Mouse (Mus musculus) limb, embryonic 11.5 days (tissue): ENCODE data around the gene Dido1. TPM values are rescaled to one million over a fixed set of nuclear protein-coding genes. Genes with fewer than 3 reads are reported as not detected.

Experiments
- ATAC-seq: fragments of 200-750 bp; cut with Nextera tagmentation; 2 replicates; pipeline ENCODE4 v1.8.0; 2017; ENCODE audit warnings: low read depth; ENCODE audit not compliant: insufficient number of reproducible peaks, low FRiP score, low TSS enrichment
- DNase-seq: peaks from one replicate; pipeline ENCODE4 v3.0.0-alpha.2; 2015; ENCODE audit warnings: low spot score
- H3K27ac ChIP-seq: fragments of 300-500 bp; sonication (generic); replicated peaks from 2 replicates; pipeline ENCODE4 v1.5.1; 2014; ENCODE audit warnings: low read depth, mild to moderate bottlenecking, low read length
- H3K27me3 ChIP-seq: fragments of 300-500 bp; sonication (generic); 2 replicates; pipeline ENCODE4 v1.6.1; 2014; ENCODE audit warnings: mild to moderate bottlenecking, low read length, mixed read lengths; ENCODE audit not compliant: control insufficient read depth, insufficient read depth
- H3K36me3 ChIP-seq: fragments of 300-500 bp; sonication (generic); 2 replicates; pipeline ENCODE4 v1.6.1; 2014; ENCODE audit warnings: mild to moderate bottlenecking, low read length, moderate library complexity, mixed read lengths; ENCODE audit not compliant: control insufficient read depth, insufficient read depth
- H3K4me1 ChIP-seq: fragments of 300-500 bp; sonication (generic); 2 replicates; pipeline ENCODE4 v1.6.1; 2014; ENCODE audit warnings: low read length, mixed read lengths; ENCODE audit not compliant: control insufficient read depth, insufficient read depth
- H3K4me2 ChIP-seq: fragments of 300-500 bp; sonication (generic); 2 replicates; pipeline ENCODE4 v1.6.1; 2014; ENCODE audit warnings: low read depth, mild to moderate bottlenecking, moderate library complexity; ENCODE audit not compliant: severe bottlenecking
- H3K4me3 ChIP-seq: fragments of 300-500 bp; sonication (generic); 2 replicates; pipeline ENCODE4 v1.5.1; 2014; ENCODE audit warnings: low read depth, low read length
- H3K9ac ChIP-seq: fragments of 300-500 bp; sonication (generic); 2 replicates; pipeline ENCODE4 v1.6.1; 2014; ENCODE audit warnings: mild to moderate bottlenecking, low read length
- H3K9me3 ChIP-seq: fragments of 300-500 bp; sonication (generic); 2 replicates; pipeline ENCODE4 v1.6.1; 2016; ENCODE audit warnings: low read length; ENCODE audit not compliant: control insufficient read depth
- WGBS: fragments of 180-500 bp; shearing (Covaris S2); extraction: QIAGEN DNeasy Blood & Tissue Kit; methylation state at CpG from one replicate; pipeline ENCODE4 v1.1.7; 2014; 5-methylcytosine and 5-hydroxymethylcytosine counted together
- polyA plus RNA-seq: library from polyadenylated mRNA; unstranded; fragments of >200 nt; fragmentation: Nextera tagmentation; extraction: Ambion mirVana; gene quantifications from 2 replicates; pipeline ENCODE4 v1.2.1, GENCODE M21; 2014

The Dido1 gene
- polyA plus RNA-seq, 1 experiment from 2014 or later, result 30.0 TPM

DNA sequence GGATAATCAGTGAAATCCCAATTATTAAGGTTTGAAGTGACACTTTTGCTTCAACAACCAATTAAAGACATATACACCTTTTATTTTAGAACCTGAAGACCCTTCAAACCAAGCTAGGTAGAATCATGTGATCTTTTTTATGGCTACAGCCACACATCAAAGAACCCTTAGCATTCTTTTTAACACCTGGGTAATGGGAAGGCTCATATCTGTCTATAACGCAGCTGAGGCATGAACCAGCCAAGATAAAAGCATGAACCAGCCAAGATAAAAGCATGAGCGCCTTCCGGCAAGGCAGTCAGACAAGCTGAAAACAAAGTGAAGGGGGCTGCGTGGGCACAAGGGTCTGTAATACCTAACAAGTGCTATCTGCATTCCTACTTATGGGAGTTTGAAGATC lies 25.8 kb downstream of the Dido1 start:
- Histone ChIP-seq H3K9me3 (no peaks in the 10 kb centered on the region), H3K9ac (no peak overlapping the region), H3K27me3 (no peaks in the 10 kb centered on the region), H3K4me2 (no peak overlapping the region), H3K4me1 (no peaks in the 10 kb centered on the region), H3K4me3 (no peak overlapping the region), H3K27ac (no peak overlapping the region), H3K36me3 (peaks cover 27% of the 10 kb centered on the region)
- no peak for DNase-seq
- WGBS, result 91% methylated on average over 4 of the region's 4 CpGs
- ATAC-seq, result no peak

DNA sequence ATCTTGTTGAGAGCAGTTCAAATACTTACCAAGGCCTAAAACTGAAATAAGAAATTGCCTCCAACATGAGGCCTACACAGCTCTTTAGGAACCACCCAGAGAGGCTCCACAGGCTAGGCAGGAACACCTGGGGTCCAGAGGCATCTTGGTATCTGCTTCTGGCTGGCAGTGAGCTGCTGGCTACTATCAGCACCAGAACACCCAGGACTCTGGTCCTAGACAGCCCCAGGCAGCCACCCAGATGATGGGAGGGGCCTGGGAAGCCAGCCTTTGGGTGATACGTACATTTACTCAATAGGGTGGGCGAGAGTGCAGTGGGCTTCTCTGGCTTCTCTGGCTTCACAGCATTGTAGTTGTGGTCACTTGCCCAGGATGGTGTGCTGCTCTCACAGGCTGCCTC lies 26.3 kb downstream of the Dido1 start:
- DNase-seq, result no peak
- Histone ChIP-seq H3K4me3 (no peak overlapping the region), H3K36me3 (peaks cover 23% of the 10 kb centered on the region), H3K27me3 (no peaks in the 10 kb centered on the region), H3K9ac (no peak overlapping the region), H3K9me3 (no peaks in the 10 kb centered on the region), H3K27ac (no peak overlapping the region), H3K4me2 (no peak overlapping the region), H3K4me1 (no peaks in the 10 kb centered on the region)
- no peak for ATAC-seq
- 96% methylated on average over 2 of the region's 2 CpGs for WGBS

DNA sequence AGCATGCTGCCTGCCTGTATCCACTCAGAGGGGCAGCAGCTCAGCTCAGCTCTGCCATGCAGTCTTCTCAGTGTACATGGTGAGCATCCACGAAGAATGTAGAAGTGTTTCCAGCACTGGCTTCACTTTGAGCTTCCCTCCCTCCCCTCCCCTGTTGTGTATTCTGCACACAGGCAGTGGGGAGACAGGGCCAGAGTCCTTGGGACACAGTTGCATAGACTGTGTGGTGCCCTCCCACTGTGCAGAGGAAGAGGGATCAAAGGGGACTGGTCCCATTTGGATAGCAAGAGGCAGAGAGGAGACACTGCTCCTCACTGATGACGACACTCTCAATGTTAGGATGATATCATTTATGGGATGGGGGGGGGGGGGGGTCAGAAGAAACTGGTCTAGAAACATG lies 28.6 kb downstream of the Dido1 start:
- Histone ChIP-seq H3K4me2 (no peak overlapping the region), H3K9me3 (no peaks in the 10 kb centered on the region), H3K9ac (no peak overlapping the region), H3K27me3 (no peaks in the 10 kb centered on the region), H3K4me3 (no peak overlapping the region), H3K4me1 (no peaks in the 10 kb centered on the region), H3K36me3 (peaks cover 12% of the 10 kb centered on the region; the same call in 1 of the 2 replicates), H3K27ac (no peak overlapping the region)
- WGBS, result 69% methylated on average over 2 of the region's 2 CpGs
- DNase-seq, result no peak
- no peak for ATAC-seq

DNA sequence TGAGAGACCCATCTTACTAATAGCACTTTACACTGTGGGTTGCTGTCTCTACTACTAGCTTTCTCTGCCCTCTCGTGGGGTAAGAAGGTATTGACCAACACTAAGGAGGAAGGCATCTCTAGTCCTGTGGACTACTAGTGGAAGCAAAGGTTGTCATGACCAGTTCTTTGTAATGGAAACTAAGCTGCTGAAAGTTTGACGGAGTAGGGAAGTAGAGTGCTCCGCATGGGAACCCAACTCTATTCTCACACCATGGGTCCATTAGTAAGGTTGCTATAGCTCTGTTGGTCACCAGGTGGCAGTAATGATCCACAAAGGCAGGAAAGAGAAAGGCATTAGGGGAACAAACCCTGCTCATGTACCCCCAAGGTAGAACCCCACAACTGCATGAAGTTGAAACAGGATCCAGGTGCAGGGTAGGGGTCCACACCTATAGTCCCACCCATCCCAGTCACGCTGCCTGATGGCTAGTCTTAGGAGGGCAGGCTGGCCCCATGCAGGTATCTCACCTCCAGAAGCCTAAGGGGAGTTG lies 31.1 kb downstream of the Dido1 start:
- H3K27ac ChIP-seq, result no peak overlapping the region
- H3K9me3 ChIP-seq, result no peaks in the 10 kb centered on the region
- H3K4me3 ChIP-seq, result no peak overlapping the region
- 30% methylated on average over 4 of the region's 4 CpGs for WGBS
- ATAC-seq, result 0 out of 2 replicates have a peak, but pooled peaks have one; percentile 53
- H3K4me1 ChIP-seq, result no peaks in the 10 kb centered on the region
- peaks cover 11% of the 10 kb centered on the region for H3K36me3 ChIP-seq
- peak; percentile 70 for DNase-seq
- no peak overlapping the region for H3K4me2 ChIP-seq
- no peaks in the 10 kb centered on the region for H3K27me3 ChIP-seq
- no peak overlapping the region for H3K9ac ChIP-seq

DNA sequence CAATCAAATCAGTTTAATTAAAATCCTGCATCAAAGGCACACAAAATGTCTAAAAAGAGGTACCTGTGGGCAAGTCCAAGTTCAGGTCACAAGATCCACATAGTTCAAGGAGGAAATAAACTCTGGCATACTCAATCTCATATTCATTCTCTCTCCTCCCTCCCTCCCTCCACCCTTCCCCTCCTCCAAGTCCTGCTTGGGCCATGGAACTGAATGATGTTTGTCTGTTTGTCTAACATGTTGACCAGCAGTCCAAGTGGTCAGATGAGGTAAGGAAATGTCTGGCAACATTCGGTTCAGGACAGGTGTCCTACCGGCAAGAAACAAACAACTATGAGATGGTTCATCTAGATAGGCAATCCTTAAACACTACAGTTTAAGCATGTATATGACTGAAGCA lies 33.1 kb downstream of the Dido1 start:
- Histone ChIP-seq H3K9me3 (no peaks in the 10 kb centered on the region), H3K9ac (no peak overlapping the region), H3K4me3 (no peak overlapping the region), H3K4me1 (no peaks in the 10 kb centered on the region), H3K36me3 (peaks cover 10% of the 10 kb centered on the region), H3K27ac (no peak overlapping the region), H3K4me2 (no peak overlapping the region), H3K27me3 (no peaks in the 10 kb centered on the region)
- DNase-seq (no peak), ATAC-seq (no peak)
- 93% methylated on average over 2 of the region's 2 CpGs for WGBS

DNA sequence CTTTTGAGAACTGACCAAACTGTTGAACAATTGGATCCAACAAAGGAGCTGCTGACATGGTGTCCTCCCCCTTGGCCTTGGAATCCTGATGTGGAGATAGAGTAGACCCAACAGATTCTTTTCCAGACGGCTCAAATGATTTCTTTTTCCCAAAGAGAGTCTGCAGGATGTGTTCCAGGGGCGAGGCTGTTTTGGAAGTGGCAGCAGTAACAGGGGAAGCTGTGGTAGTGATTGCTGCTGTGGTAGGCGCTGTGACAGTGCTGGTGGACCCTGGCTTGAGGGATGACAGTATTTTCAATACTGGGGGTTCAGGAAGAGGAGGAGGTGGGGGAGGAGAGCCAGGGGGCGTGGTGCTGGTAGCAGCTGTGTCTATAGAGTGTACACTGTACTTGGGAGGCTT lies 47.8 kb downstream of the Dido1 start:
- Histone ChIP-seq H3K36me3 (peaks cover 12% of the 10 kb centered on the region; the same call in 1 of the 2 replicates), H3K9ac (no peak overlapping the region), H3K27me3 (no peaks in the 10 kb centered on the region), H3K4me3 (no peak overlapping the region), H3K4me2 (no peak overlapping the region), H3K27ac (no peak overlapping the region), H3K9me3 (no peaks in the 10 kb centered on the region), H3K4me1 (0 out of 2 replicates have a peak, but pooled peaks cover 2% of the 10 kb centered on the region)
- no peak for DNase-seq
- 93% methylated on average over 4 of the region's 4 CpGs for WGBS
- no peak for ATAC-seq

DNA sequence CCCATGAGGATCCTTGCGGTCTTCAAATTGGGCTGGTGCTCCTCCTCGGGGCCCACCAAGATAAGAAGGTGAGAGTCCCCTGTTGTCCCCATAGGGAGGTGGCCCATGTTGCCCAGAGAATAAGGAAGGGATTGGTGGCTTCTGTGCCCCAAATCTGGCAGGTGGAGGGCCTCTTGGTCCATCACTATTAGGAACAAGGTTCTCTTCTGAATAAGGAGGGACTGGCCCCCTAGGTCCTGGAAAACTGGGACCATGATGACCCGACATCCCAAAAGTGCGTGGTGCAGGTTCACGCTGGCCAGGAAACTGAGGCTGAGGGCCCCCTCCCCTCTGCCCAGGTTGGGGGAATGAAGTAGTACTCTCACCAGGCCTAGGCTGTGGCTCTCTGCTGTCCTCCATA lies 49.3 kb downstream of the Dido1 start:
- Histone ChIP-seq H3K27ac (no peak overlapping the region), H3K36me3 (peaks cover 2% of the 10 kb centered on the region; the same call in 1 of the 2 replicates), H3K9me3 (no peaks in the 10 kb centered on the region), H3K4me1 (0 out of 2 replicates have a peak, but pooled peaks cover 2% of the 10 kb centered on the region), H3K9ac (no peak overlapping the region), H3K4me3 (no peak overlapping the region), H3K4me2 (no peak overlapping the region), H3K27me3 (no peaks in the 10 kb centered on the region)
- WGBS, result 94% methylated on average over 5 of the region's 5 CpGs
- no peak for DNase-seq
- ATAC-seq, result no peak

DNA sequence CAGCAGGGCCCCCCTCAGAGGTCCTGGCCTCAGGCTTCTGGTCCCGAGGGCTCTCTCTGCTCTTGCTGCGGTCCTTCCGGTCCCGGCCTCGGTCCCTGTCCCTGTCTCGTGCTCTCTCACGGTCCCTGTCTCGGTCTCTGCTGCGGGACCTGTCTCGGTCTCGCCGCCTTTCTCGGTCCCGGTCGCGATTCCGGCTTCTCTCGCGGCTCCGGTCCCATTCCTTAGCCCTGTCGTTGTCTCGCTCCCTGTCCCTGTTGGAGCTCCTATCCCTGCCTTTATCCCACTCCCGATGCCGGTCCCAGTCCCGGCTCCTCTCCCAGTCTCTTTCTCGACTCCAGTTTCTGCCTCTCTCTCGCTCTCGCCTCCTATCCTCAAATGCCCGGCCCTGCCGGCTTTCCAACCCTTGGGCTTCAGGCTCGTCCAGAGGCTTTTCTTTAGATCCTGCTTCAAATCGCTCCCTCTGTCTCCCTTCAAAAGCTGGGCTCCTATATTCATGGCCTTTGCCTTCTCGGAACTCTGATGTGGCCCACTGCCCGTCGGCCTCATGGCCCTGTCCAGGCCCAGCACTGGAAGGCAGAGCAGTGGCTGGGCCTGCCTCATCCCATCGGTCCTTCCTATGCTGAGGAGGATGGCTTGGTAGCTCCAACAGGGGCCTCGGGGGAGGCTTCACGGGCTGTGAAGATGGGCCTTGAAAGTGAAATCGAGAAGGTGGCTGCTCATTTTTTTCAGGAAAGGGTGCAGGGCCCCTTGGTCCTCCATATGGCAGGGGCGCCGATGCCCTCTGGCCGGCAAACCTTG lies 50.2 kb downstream of the Dido1 start:
- Histone ChIP-seq H3K27ac (no peak overlapping the region), H3K9me3 (no peaks in the 10 kb centered on the region), H3K4me3 (no peak overlapping the region), H3K36me3 (peaks cover 2% of the 10 kb centered on the region; the same call in 1 of the 2 replicates), H3K27me3 (no peaks in the 10 kb centered on the region), H3K4me1 (0 out of 2 replicates have a peak, but pooled peaks cover 2% of the 10 kb centered on the region), H3K9ac (peak overlapping the region; percentile 49), H3K4me2 (peak overlapping the region; percentile 40)
- WGBS, result 32% methylated on average over 42 of the region's 42 CpGs
- ATAC-seq, result no peak; the same call in 1 of the 2 replicates
- DNase-seq, result peak; percentile 40
